Mouse (Mus musculus) A20 (cell line): ENCODE measurements around the gene Pars2.

ENCODE experiments used
- DNase-seq: peaks from one replicate; pipeline ENCODE4 v3.0.0-alpha.2; 2011; ENCODE audit warnings: low read depth, low spot score

Gene Pars2

DNA sequence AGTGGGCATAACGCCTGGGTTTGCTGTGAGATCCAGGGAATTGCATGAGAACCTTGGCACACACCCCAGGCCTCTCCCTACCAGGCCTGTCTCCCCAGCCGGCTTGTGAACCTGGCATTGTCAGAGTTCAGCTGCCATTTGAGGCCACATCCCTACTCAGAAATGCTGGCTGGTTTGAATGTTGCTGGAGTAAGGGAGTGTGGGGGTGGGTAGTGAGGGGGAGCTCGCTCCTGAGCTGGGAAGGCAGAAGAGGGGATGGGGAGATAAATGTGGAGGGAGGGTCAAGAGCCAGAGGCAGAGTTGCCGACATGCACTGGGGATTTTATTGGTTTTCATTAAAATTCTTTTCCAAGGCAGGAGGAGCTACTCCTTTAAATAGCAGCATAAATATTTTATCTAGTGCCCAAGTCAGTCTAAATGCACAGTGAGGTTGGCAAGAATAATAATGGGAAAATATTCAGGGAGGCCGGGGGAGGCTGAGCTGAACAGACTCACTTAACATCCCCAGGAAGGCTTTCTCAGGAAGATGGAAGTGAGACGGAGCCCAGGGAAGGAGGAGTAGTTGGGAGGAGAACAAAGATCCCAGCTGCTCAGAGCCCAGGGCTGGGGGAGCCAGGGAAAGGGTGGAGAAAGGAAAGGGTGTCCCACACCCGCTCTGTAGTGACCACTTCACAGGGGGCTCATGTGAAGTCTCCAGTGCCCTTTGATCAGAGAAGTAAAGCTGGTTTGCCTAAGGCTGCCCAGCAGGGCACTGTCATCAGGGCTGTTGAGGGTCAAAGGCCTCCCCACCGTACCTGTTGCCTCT is 17.4 kb upstream of the Pars2 start:
- DNase-seq, result no peak

DNA sequence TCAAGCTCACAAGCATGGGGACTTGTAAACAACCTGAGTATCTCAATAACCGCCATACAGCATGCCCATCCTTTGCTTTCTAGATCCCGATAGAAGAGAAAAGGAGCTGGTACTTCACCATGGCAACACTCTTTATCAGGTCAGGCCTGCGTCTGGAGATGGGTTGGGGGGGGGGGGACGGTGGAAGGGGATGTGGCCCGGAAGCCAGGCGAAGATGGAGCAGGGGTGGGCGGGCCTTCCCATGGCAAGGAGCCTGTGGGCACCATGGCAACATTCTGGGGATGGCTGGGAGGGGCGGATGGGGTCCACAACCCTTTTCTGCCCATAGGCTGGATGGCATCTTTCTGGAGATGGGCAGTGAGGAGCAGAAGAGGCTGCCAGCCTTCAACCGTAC is 16.8 kb upstream of the Pars2 start:
- DNase-seq, result no peak

DNA sequence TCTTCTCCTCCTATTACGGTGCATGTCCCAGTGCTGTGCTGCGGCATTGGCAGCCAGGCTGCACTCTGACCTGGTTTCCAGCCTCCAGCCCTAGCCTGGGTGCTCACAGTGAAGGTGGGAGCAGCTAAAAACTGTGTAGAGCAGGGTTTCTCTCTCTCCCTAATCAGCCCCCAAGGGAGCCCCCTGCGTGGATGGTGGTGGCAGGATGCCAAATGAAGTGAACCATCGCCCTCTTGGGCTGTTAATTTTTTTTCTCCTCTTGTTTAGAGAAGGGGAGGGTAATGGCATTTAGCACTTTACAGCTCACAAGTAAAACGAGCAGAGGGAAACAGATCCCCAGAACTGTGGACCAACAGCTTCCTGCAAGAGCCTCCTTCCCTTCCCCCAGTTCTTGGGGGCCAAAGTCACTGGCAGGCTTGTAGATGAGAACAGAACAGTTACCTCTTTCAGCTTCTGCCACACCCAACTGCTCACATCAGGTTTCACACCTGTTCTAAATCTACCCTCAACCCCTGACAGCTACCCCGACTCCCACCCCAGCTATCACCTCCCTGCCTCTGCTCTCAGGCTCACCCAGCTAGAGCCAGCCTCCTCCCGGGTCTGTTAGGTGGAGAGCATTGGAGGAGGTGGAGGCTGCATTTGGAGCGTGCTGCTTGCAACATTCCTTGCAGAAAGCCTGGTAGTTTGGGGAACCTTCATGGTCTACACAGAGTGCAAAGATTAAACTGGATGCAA is 7.2 kb upstream of the Pars2 start:
- DNase-seq, result no peak

DNA sequence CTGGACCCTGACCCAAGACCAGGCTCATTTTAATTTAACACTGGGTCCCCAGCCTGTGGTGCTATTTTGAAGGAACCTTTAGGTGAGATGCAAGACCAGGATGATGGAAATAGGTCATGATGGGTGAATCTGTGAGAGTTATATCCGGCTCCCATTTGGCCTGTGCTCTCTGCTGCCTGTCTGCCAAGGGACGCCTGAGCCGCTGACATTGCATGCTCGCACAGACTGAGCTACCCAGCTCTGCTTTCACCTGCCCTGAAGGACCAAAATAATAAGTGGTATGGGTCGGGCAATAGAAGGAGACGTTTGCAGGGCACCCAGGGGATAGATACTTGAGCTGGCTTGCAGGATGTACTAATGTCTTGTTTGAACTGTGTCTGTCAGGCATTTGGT is 6.7 kb upstream of the Pars2 start:
- no peak for DNase-seq

DNA sequence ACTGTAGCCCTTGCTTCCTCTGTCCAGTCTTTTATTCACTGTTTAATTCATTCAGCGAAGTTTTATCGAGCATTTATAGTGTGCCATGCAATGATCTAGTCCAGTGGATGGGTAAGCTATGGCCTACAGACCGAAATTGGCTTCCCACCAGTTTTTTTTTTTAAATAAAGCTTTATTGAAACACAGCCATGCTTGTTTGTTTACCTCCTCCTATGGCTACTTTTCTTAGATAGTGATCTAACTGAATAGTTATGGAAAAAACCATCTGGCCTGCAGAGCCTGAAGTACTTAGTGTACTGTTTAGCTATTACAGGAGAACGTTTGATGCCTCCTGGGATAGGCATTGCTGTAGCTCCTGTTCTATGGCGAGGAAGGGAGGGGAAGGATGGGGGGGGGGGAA is 5.1 kb upstream of the Pars2 start:
- no peak for DNase-seq

- no peak for DNase-seq
These were observed 3.7 kb upstream of the Pars2 start for GRCm38 (mm10) chr4:106647137-106647536.

DNA sequence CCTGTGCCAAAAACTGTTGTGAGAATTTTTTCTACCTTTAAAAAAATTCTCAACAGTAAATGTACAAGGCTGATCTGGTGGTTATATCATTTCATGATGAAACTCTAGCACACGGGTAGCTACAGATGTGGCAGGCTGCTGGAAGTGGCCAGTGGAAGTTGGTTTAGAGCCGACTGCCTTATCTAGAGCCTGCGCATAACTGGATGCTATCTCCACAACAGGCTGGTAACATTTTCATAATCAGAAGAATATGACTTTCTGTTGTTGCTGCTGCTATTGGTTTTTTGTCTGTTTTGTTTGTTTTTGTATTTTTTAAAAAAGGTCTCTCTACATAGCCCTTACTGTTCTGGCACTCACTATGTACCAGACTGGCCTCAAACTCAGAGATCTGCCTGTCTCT is 1.7 kb downstream of the Pars2 start:
- no peak for DNase-seq

DNA sequence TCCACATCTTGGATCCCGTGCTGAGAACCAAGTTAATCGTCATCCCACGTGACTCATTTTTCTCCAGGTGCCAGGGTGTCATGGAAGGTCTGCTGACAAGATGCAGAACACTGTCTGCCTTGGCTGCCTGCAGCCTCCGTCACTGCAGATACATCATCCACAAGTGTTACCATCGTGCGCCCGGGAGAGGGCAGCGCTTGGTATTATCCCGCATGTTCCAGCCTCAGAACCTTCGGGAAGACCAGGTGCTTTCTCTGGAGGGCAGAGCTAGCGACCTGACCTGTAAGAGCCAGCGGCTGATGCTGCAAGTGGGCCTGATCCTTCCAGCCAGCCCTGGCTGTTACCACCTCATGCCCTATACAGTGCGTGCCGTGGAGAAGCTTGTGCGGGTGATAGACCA is 2.2 kb downstream of the Pars2 start:
- DNase-seq, result no peak

GRCm38 (mm10) chr4:106655681-106656080 is 4.8 kb downstream of the Pars2 start:
- no peak for DNase-seq

DNA sequence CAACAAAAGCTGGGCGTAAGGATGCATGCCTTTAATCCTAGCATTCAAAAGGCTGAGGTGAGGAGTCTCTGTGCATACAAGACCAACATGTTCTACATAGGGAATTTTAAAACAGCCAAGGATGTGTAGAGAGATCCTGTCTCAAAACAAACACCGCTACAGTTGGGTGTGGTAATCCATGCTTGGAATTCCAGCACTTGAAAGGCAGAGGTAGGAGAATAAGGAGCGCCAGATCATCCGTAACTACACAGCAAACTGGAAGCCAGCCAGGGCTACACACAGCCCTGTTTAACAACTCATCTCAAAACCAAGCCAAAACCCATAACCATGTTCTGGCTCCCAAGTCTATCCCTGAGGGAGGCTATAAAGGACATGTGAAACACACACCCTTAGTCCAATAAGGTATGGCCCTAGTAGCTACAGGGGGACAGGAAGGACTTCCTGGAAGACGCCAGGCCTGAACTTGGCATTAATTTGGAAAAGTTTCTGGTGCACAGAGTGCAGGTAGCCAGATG is 13.1 kb downstream of the Pars2 start:
- no peak for DNase-seq

- DNase-seq, result no peak
These were observed 13.8 kb downstream of the Pars2 start for GRCm38 (mm10) chr4:106664697-106665096.

DNA sequence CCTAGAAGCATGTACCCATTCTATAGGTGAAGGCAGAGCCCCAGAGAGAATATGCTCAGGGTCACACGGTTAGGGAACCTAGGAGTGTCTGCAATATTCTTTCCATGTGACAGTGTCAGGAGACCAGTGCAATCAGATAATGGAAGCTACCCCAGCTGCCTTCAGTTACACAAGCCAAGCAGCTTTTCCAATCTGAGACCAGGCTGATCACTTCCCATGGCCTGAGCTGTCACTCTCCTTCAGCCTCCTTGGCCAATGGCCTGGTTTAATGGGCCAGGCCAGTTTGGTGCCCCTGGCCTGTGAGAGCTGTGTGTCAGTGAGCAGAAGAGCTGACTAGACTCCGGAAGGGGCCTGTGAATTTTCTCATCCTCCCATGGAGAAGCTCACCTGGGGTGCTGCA is 14.4 kb downstream of the Pars2 start:
- DNase-seq, result no peak

- DNase-seq, result no peak
These were observed 14.8 kb downstream of the Pars2 start for GRCm38 (mm10) chr4:106665673-106666072.

DNA sequence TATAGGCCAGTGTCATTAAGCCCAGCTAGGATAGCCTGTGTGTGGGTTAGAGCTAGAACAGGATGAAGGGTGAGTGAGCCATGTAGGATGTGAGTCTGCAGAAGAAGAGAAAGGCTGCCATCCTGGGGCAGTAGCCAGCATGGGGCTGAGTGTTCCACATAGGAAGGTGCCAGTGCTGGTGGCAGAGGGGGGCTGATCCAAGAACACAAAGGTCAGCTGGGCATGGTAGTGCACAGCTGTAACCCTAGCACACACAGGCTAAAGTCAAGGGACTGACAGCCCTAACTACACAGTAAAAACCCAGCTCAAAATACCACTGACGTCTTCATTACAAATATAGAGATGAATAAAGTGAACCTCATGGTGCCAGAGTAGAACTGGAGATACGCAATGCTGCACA is 15.7 kb downstream of the Pars2 start:
- no peak for DNase-seq

DNA sequence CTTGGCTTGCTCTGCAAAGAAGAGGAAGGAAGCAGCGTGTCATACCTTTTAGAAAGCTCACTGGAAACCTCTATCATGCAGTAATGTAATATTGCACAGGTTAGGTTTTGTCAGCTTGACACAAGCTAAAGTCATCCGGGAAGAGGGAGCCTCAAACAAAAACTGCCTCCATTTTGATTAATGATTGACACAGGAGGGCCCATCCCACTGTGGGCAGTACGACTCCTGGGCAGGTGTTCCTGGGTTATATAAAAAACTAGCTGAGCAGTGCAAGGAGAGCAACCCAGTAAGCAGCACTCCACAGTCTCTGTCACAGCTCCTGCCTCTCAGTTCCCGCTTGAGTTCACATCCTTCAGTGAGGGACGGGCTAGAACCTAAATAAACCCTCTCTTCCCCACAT is 25.9 kb downstream of the Pars2 start:
- no peak for DNase-seq

DNA sequence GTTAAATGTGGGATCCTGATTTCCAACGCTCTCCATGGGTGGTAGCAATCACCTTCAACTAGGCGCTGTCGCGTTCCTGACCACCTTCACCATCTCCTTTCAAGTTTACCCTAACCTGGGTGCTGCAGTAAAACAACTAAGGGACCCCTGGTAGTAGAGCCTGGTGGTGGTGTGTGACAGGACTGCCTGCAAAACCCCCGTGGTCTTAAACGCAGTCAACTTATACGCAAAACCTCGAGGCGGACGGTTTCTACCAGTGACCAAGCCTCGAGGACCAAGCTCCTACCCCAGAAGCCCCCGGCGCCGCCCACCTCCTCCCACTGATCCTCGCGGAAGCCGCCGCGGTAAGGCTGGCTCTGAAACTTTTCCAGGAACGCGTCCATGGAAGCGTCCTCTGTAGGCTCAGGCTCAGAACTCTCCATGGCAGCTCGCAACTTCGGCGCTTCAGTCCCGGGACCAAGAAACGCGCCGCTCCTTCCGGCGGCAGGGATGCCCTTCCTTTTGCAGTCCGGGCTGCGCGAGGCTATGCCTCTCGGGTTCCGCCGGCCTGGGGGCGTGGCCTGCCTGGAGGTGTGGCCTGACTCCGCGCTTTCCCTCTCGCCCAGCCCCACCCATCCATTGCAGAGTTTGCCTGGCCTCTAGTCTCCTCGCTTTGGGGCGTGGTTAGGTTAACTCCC is 27.7 kb downstream of the Pars2 start, which contains the start of gene Ttc4:
Gene Ttc4, minus strand, starts transcription at position 503 of the 677 bp plus-strand sequence.
- DNase-seq, result peak; percentile 95

GRCm38 (mm10) chr4:106679152-106679551 is 28.3 kb downstream of the Pars2 start:
- no peak for DNase-seq

- DNase-seq, result peak; percentile 29
These were observed 30.1 kb downstream of the Pars2 start for GRCm38 (mm10) chr4:106680955-106681354.

DNA sequence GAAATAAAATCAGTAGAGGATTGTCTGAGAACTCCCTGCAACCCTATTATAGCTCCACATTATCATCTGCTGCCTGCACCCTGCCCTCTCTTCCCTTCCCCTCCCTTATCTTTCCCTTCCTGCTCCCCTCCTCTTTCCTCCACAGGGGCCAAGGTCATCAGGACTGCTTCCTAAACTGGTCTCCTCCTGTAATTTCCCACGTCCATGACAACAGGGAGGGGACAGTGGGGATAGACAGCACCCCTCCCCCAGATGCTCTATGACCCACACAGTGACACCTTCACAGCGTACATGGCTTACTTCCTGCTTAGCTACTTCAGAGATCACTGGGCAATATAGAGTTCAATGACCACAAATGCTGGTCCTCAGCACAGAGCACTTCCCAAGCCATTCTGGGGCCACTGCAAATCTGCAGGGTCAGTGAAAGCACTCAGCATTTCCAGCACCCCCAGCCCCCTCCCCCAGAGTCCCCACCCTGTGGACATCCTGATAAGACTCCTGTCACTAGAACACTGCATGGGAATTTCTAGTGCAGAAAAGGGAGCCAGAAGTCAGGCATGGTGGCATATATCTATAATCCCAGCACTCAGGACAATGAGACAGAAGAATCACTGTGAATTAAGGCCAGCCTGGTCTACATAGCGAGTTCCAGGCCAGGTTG is 37.9 kb downstream of the Pars2 start:
- DNase-seq, result no peak

DNA sequence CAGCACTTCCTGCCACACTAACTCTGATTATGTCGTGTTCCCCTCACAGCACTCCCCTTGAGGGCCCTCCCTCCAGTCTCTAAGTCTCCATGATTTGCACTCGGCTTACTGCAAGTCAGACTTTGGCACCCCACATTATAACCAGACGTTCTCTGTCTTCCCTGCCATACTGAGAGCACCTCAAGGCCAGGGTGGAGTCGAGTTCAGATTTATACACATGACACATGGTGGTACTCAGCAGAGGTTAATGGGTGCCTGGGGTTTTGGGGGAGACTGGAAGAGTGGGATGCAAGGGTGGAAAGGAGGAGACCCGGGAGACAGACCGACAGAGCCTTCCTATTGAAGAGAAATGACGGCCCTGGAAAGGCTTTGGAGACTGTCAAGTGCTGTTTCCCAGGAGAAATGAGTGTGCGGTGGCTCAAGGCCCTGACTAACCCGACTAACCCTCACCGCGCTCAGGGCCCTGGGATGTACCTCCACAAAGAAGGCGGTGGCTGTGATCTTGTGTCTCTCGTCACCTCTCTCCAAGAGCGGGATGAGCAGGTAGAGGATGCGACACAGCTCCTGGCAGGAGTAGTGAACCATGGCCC is 43.1 kb downstream of the Pars2 start:
- no peak for DNase-seq

DNA sequence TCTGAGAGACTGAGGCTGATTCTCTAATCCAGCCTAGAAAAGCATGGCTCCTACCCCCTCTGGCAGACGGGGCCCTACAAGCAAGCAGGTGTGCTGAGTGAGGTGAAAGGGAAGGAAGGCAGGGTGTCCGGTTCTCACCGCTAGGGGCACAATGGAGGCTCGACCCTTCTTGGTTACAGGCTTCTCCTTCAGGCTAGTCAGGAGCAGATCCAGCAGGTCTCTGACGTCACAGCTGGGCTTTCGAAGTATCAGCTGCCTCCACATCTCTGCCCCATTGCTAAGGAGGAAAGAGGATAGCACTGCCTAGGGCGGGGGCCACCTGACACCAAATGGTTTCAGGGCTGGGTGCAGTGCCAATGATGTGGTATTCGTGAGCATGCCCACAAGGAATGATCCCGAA is 49.1 kb downstream of the Pars2 start:
- DNase-seq, result peak; percentile 43
